Comparison of ENCODE assay signal across 16 mouse cellular contexts in the genomic region with DNA sequence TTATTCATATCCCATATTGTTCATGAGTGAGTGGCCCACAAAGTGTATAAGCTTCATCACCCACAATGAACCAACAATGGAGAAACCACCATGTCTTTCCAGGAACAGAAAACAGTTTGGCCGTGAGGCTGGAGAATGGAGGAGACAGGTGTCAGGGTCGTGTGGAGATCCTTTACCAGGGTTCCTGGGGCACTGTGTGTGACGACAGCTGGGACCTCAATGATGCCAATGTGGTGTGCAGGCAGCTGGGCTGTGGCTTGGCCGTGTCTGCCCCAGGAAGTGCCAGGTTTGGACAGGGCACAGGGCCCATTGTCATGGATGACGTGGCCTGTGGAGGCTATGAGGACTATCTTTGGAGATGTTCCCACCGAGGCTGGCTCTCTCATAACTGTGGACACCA. TPM values are rescaled to one million over a fixed set of nuclear protein-coding genes. Genes with fewer than 3 reads are reported as not detected.
DNase-seq lines count a peak whose midpoint lies in the region; TF ChIP-seq lines count a peak whose summit lies in the region.
"Not testable (repeated sequence)": the region's sequence is repeated elsewhere in the genome, so short reads cannot be mapped to it uniquely, and the experiment has no call there.
"Had no signal": no experiment of that assay in that cellular context is flagged by ENCODE, and none has a peak within 500 bp of the region (broad histone marks: within the 10 kb centered on the region; RNA-seq: fewer than 3 reads in every experiment).

No protein-coding gene starts in this region.

- not testable (repeated sequence) for TF ChIP-seq POLR2A in myocyte (IDR thresholded peaks at IDR 0.05; ENCODE audit: insufficient read length, low read depth)

- peak; percentile 14 for DNase-seq in 3134 (ENCODE audit: extremely low read depth, insufficient read length, low spot score)
- DNase-seq in cerebellum, postnatal 10 days = peak; percentile 12 to 20
- DNase-seq in thymus, postnatal 14 days = peak; percentile 34
- peak; percentile 19 to 42 for DNase-seq in thymus, postnatal 36 days

- peaks cover 10% of the 10 kb centered on the region for H3K27me3 ChIP-seq in myocyte (ENCODE audit: control insufficient read depth, insufficient read depth, insufficient read length)

- H3ac ChIP-seq in myocyte (ENCODE audit: control insufficient read depth, insufficient read length) = not testable (repeated sequence)

- H3K79me2 ChIP-seq in myocyte (ENCODE audit: control insufficient read depth, insufficient read depth) = not testable (repeated sequence)

- H3K4me2 ChIP-seq in myocyte (ENCODE audit: low read depth) = not testable (repeated sequence)

- H3K4me3 ChIP-seq in myocyte = not testable (repeated sequence)

- not testable (repeated sequence) for H3K36me3 ChIP-seq in myocyte (ENCODE audit: control insufficient read depth, insufficient read depth)

TF ChIP-seq in myocyte, 11 proteins besides CTCF, POLR2A, EP300 and RAD21:
- TF ChIP-seq TCF3 (IDR thresholded peaks at IDR 0.05; ENCODE audit: insufficient read length, low read depth) (peak; percentile 67), TCF12 (IDR thresholded peaks at IDR 0.05; ENCODE audit: insufficient read depth, poor library complexity, severe bottlenecking) (peak; percentile 60), MYOD1 (IDR thresholded peaks at IDR 0.05; ENCODE audit: control insufficient read depth in 1 of 3, insufficient read length in 2 of 3, low read depth in 2 of 3) (peak in 2 of 3 experiments; percentile 64 to 81), MYOG (IDR thresholded peaks at IDR 0.05; ENCODE audit: control insufficient read depth in 1 of 3, insufficient read depth in 1 of 3, insufficient read length in 2 of 3, low read depth in 2 of 3) (peak; percentile 81 to 87 (median 85))
TF ChIP-seq in myocyte: peak in this region for 4; not testable (repeated sequence) for 7.

RNA-seq across cellular contexts. Expression of gene Dmbt1, which starts 42.2 kb away (rescaled TPM):
- polyA plus RNA-seq in myocyte (2012; fragmentation: generic; extraction: Trizol) = not detected
- polyA plus RNA-seq: activated CD4-positive, CD25-positive, alpha-beta regulatory T cell, adult 4 months; CD4-positive, CD25-positive, alpha-beta regulatory T cell, adult 4 months; embryonic facial prominence, embryonic 11.5 days; embryonic facial prominence, embryonic 13.5 days; erythroblast, embryonic 14.5 days; forebrain, embryonic 10.5 days; forebrain, embryonic 12.5 days; forebrain, embryonic 14.5 days; forebrain, embryonic 16.5 days; G1E; Patski had no signal
